Mouse (Mus musculus): ENCODE results near the gene Utp4. TPM values are rescaled to one million over a fixed set of nuclear protein-coding genes. Genes with fewer than 3 reads are reported as not detected.

The Utp4 gene
- polyA plus RNA-seq, 1 experiment from 2014 or later: 22.8 TPM

- no peak overlapping the region for H3K9ac ChIP-seq (ENCODE audit: low read depth, low read length)
These were observed 64.8 kb downstream of the Utp4 start for GRCm38 (mm10) chr8:106958212-106958611.

GRCm38 (mm10) chr8:106959626-106960025 is 66.2 kb downstream of the Utp4 start:
- H3K27me3 ChIP-seq (replicated peaks; ENCODE audit: control insufficient read depth, insufficient read depth, low read length): no peaks in the 10 kb centered on the region
- 71% methylated on average over 2 of the region's 2 CpGs for WGBS
- H3K9ac ChIP-seq (ENCODE audit: low read depth, low read length): no peak overlapping the region
- no peak overlapping the region for H3K27ac ChIP-seq (ENCODE audit: low read depth, low read length)
- H3K4me1 ChIP-seq (replicated peaks; ENCODE audit: control insufficient read depth, insufficient read depth, low read length): 0 out of 2 replicates have a peak, but pooled peaks cover 7% of the 10 kb centered on the region
- H3K4me3 ChIP-seq (ENCODE audit: low read depth, low read length): no peak overlapping the region
- no peak for ATAC-seq
- no peak for TF ChIP-seq CTCF (IDR thresholded peaks at IDR 0.05; ENCODE audit: low read depth)
- H3K36me3 ChIP-seq (ENCODE audit: control insufficient read depth, insufficient read depth): no peaks in the 10 kb centered on the region
- H3K9me3 ChIP-seq (ENCODE audit: control insufficient read depth): no peaks in the 10 kb centered on the region
- no peak overlapping the region for H3K4me2 ChIP-seq (replicated peaks; ENCODE audit: low read depth)

More at GRCm38 (mm10) chr8:106958212-106958611, 64.8 kb downstream of the Utp4 start:
- WGBS: 65% methylated on average over 3 of the region's 3 CpGs
- Histone ChIP-seq H3K9me3 (ENCODE audit: control insufficient read depth) (no peaks in the 10 kb centered on the region), H3K36me3 (ENCODE audit: control insufficient read depth, insufficient read depth) (no peaks in the 10 kb centered on the region), H3K27ac (ENCODE audit: low read depth, low read length) (no peak overlapping the region), H3K4me3 (ENCODE audit: low read depth, low read length) (no peak overlapping the region), H3K4me1 (replicated peaks; ENCODE audit: control insufficient read depth, insufficient read depth, low read length) (0 out of 2 replicates have a peak, but pooled peaks cover 4% of the 10 kb centered on the region), H3K4me2 (replicated peaks; ENCODE audit: low read depth) (no peak overlapping the region), H3K27me3 (replicated peaks; ENCODE audit: control insufficient read depth, insufficient read depth, low read length) (no peaks in the 10 kb centered on the region)
- no peak for ATAC-seq
- TF ChIP-seq CTCF (IDR thresholded peaks at IDR 0.05; ENCODE audit: low read depth): no peak

- Histone ChIP-seq H3K4me2 (replicated peaks; ENCODE audit: low read depth) (no peak overlapping the region), H3K9ac (ENCODE audit: low read depth, low read length) (no peak overlapping the region), H3K27ac (ENCODE audit: low read depth, low read length) (no peak overlapping the region), H3K4me3 (ENCODE audit: low read depth, low read length) (no peak overlapping the region), H3K4me1 (replicated peaks; ENCODE audit: control insufficient read depth, insufficient read depth, low read length) (0 out of 2 replicates have a peak, but pooled peaks cover 7% of the 10 kb centered on the region), H3K27me3 (replicated peaks; ENCODE audit: control insufficient read depth, insufficient read depth, low read length) (no peaks in the 10 kb centered on the region), H3K36me3 (ENCODE audit: control insufficient read depth, insufficient read depth) (no peaks in the 10 kb centered on the region), H3K9me3 (ENCODE audit: control insufficient read depth) (no peaks in the 10 kb centered on the region)
- 50% methylated on average over 3 of the region's 3 CpGs for WGBS
- TF ChIP-seq CTCF (IDR thresholded peaks at IDR 0.05; ENCODE audit: low read depth): no peak
- no peak for ATAC-seq
These were observed 68.9 kb downstream of the Utp4 start for GRCm38 (mm10) chr8:106962322-106962721.

- Histone ChIP-seq H3K4me1 (replicated peaks; ENCODE audit: control insufficient read depth, insufficient read depth, low read length) (0 out of 2 replicates have a peak, but pooled peaks cover 7% of the 10 kb centered on the region), H3K4me3 (ENCODE audit: low read depth, low read length) (no peak overlapping the region), H3K27me3 (replicated peaks; ENCODE audit: control insufficient read depth, insufficient read depth, low read length) (no peaks in the 10 kb centered on the region), H3K36me3 (ENCODE audit: control insufficient read depth, insufficient read depth) (no peaks in the 10 kb centered on the region), H3K4me2 (replicated peaks; ENCODE audit: low read depth) (no peak overlapping the region), H3K9ac (ENCODE audit: low read depth, low read length) (no peak overlapping the region), H3K27ac (ENCODE audit: low read depth, low read length) (no peak overlapping the region), H3K9me3 (ENCODE audit: control insufficient read depth) (no peaks in the 10 kb centered on the region)
- WGBS: 60% methylated on average over 6 of the region's 6 CpGs
- ATAC-seq: no peak
- TF ChIP-seq CTCF (IDR thresholded peaks at IDR 0.05; ENCODE audit: low read depth): no peak
These were observed 69.9 kb downstream of the Utp4 start for GRCm38 (mm10) chr8:106963365-106963764.

GRCm38 (mm10) chr8:106964573-106964972 is 71.1 kb downstream of the Utp4 start:
- Histone ChIP-seq H3K4me3 (ENCODE audit: low read depth, low read length) (no peak overlapping the region), H3K9me3 (ENCODE audit: control insufficient read depth) (no peaks in the 10 kb centered on the region), H3K36me3 (ENCODE audit: control insufficient read depth, insufficient read depth) (no peaks in the 10 kb centered on the region), H3K27me3 (replicated peaks; ENCODE audit: control insufficient read depth, insufficient read depth, low read length) (no peaks in the 10 kb centered on the region), H3K9ac (ENCODE audit: low read depth, low read length) (no peak overlapping the region), H3K4me2 (replicated peaks; ENCODE audit: low read depth) (no peak overlapping the region), H3K27ac (ENCODE audit: low read depth, low read length) (no peak overlapping the region), H3K4me1 (replicated peaks; ENCODE audit: control insufficient read depth, insufficient read depth, low read length) (0 out of 2 replicates have a peak, but pooled peaks cover 7% of the 10 kb centered on the region)
- no peak for ATAC-seq
- no peak for TF ChIP-seq CTCF (IDR thresholded peaks at IDR 0.05; ENCODE audit: low read depth)
- WGBS: 61% methylated on average over 4 of the region's 4 CpGs

- WGBS: 61% methylated on average over 3 of the region's 3 CpGs
- no peak for TF ChIP-seq CTCF (IDR thresholded peaks at IDR 0.05; ENCODE audit: low read depth)
- H3K4me1 ChIP-seq (replicated peaks; ENCODE audit: control insufficient read depth, insufficient read depth, low read length): no peaks in the 10 kb centered on the region
- H3K9ac ChIP-seq (ENCODE audit: low read depth, low read length): no peak overlapping the region
- no peak for ATAC-seq
- H3K4me2 ChIP-seq (replicated peaks; ENCODE audit: low read depth): no peak overlapping the region
- H3K4me3 ChIP-seq (ENCODE audit: low read depth, low read length): no peak overlapping the region
- H3K27ac ChIP-seq (ENCODE audit: low read depth, low read length): no peak overlapping the region
- no peaks in the 10 kb centered on the region for H3K9me3 ChIP-seq (ENCODE audit: control insufficient read depth)
- no peaks in the 10 kb centered on the region for H3K36me3 ChIP-seq (ENCODE audit: control insufficient read depth, insufficient read depth)
- H3K27me3 ChIP-seq (replicated peaks; ENCODE audit: control insufficient read depth, insufficient read depth, low read length): no peaks in the 10 kb centered on the region
These were observed 76.5 kb downstream of the Utp4 start for GRCm38 (mm10) chr8:106969964-106970363.

GRCm38 (mm10) chr8:106971916-106972315 is 78.5 kb downstream of the Utp4 start:
- WGBS: 74% methylated on average over 5 of the region's 5 CpGs
- no peak overlapping the region for H3K4me2 ChIP-seq (replicated peaks; ENCODE audit: low read depth)
- no peak overlapping the region for H3K27ac ChIP-seq (ENCODE audit: low read depth, low read length)
- no peaks in the 10 kb centered on the region; the same call in 1 of the 2 replicates for H3K4me1 ChIP-seq (replicated peaks; ENCODE audit: control insufficient read depth, insufficient read depth, low read length)
- H3K4me3 ChIP-seq (ENCODE audit: low read depth, low read length): no peak overlapping the region
- H3K9me3 ChIP-seq (ENCODE audit: control insufficient read depth): no peaks in the 10 kb centered on the region
- H3K36me3 ChIP-seq (ENCODE audit: control insufficient read depth, insufficient read depth): no peaks in the 10 kb centered on the region
- no peak for ATAC-seq
- no peak overlapping the region for H3K9ac ChIP-seq (ENCODE audit: low read depth, low read length)
- no peaks in the 10 kb centered on the region for H3K27me3 ChIP-seq (replicated peaks; ENCODE audit: control insufficient read depth, insufficient read depth, low read length)
- TF ChIP-seq CTCF (IDR thresholded peaks at IDR 0.05; ENCODE audit: low read depth): no peak

Other genes starting within 250 kb of the Utp4 start
- gene Tango6, start 210.6 kb upstream of the Utp4 start, polyA plus RNA-seq (2015; fragmentation: Nextera tagmentation; extraction: Ambion mirVana): 1.7 and 1.9 TPM in 2 replicates
- gene Has3, start 23.4 kb upstream of the Utp4 start, polyA plus RNA-seq (2015; fragmentation: Nextera tagmentation; extraction: Ambion mirVana): 0.07 and 0.14 TPM in 2 replicates
- gene Sntb2, start 42.1 kb downstream of the Utp4 start, polyA plus RNA-seq (2015; fragmentation: Nextera tagmentation; extraction: Ambion mirVana): 8.3 and 10.0 TPM in 2 replicates
- 48.8 and 49.1 TPM in 2 replicates for gene Vps4a, start 137.6 kb downstream of the Utp4 start, polyA plus RNA-seq (2015; fragmentation: Nextera tagmentation; extraction: Ambion mirVana)
- 20.8 and 22.2 TPM in 2 replicates for gene Pdf, start 155.0 kb downstream of the Utp4 start, polyA plus RNA-seq (2015; fragmentation: Nextera tagmentation; extraction: Ambion mirVana)
- gene Cog8, start 163.1 kb downstream of the Utp4 start, polyA plus RNA-seq (2015; fragmentation: Nextera tagmentation; extraction: Ambion mirVana): 21.6 and 25.4 TPM in 2 replicates
- gene Nip7, start 163.2 kb downstream of the Utp4 start, polyA plus RNA-seq (2015; fragmentation: Nextera tagmentation; extraction: Ambion mirVana): 42.8 and 44.7 TPM in 2 replicates
- 10.5 and 11.2 TPM in 2 replicates for gene Tmed6, start 172.0 kb downstream of the Utp4 start, polyA plus RNA-seq (2015; fragmentation: Nextera tagmentation; extraction: Ambion mirVana)
- 11.2 and 12.1 TPM in 2 replicates for gene Terf2, start 202.9 kb downstream of the Utp4 start, polyA plus RNA-seq (2015; fragmentation: Nextera tagmentation; extraction: Ambion mirVana)